Mouse (Mus musculus): ENCODE results near the gene Rock2.

- TF ChIP-seq POLR2A (IDR thresholded peaks at IDR 0.05; ENCODE audit: low read depth, low read length) (no peak), CTCF (IDR thresholded peaks at IDR 0.05; ENCODE audit: extremely low read depth, insufficient read depth, insufficient read length, insufficient replicate concordance) (no peak)
Measured at GRCm38 (mm10) chr12:17001211-17001610, 106.5 kb downstream of the Rock2 start.
